Mouse (Mus musculus) monocyte, adult 59 days (primary cell): ENCODE results near the gene Frem2. TPM values are rescaled to one million over a fixed set of nuclear protein-coding genes. Genes with fewer than 3 reads are reported as not detected.

Experiments
- total RNA-seq, 2 experiments: library from RNA; stranded (reverse); gene quantifications; one replicate each; pipeline ENCODE4 v1.2.4; 2023

Frem2 gene
- not detected for total RNA-seq

GRCm38 (mm10) chr3:53656878-53657561, at the start of gene Frem2:
Frem2 (minus strand) TSS chr3:53657355.

GRCm38 (mm10) chr3:53488353-53488752, 168.8 kb downstream of the Frem2 start, which contains the start of gene Stoml3:
Stoml3 (plus strand) TSS chr3:53488653.

Other genes starting within 250 kb of the Frem2 start
- 10 to 100 TPM; 26.7 to 31.8 TPM for gene Nhlrc3, start 194.0 kb downstream of the Frem2 start, total RNA-seq
- 10 to 100 TPM; 40.6 to 42.8 TPM for gene Proser1, start 193.7 kb downstream of the Frem2 start, total RNA-seq
- not detected for gene Stoml3, start 168.7 kb downstream of the Frem2 start, total RNA-seq
- not detected for gene Gm10985, start 187.7 kb upstream of the Frem2 start, total RNA-seq
- gene Ufm1, start 206.5 kb upstream of the Frem2 start, total RNA-seq: 10 to 100 TPM; 58.1 to 69.3 TPM